Mouse (Mus musculus) megakaryocyte, embryonic 14.5 days (primary cell): Measurements from ENCODE around the gene Cyb561a3.

Source experiments
- FLI1 ChIP-seq: IDR thresholded peaks from 2 replicates; pipeline ENCODE4 v1.6.1; 2012; ENCODE audit warnings: low read length, inconsistent platforms, mixed read lengths
- GATA1 ChIP-seq: IDR thresholded peaks from 3 replicates; pipeline ENCODE4 v1.6.1; 2012; ENCODE audit warnings: mixed read lengths, low read length, inconsistent platforms, borderline replicate concordance

- no peak for TF ChIP-seq GATA1
- no peak for TF ChIP-seq FLI1
Observed at GRCm38 (mm10) chr19:10605901-10606622, 29.1 kb downstream of the Cyb561a3 start.
